Mouse (Mus musculus): ENCODE results near the gene Apba3.

The Apba3 gene

DNA sequence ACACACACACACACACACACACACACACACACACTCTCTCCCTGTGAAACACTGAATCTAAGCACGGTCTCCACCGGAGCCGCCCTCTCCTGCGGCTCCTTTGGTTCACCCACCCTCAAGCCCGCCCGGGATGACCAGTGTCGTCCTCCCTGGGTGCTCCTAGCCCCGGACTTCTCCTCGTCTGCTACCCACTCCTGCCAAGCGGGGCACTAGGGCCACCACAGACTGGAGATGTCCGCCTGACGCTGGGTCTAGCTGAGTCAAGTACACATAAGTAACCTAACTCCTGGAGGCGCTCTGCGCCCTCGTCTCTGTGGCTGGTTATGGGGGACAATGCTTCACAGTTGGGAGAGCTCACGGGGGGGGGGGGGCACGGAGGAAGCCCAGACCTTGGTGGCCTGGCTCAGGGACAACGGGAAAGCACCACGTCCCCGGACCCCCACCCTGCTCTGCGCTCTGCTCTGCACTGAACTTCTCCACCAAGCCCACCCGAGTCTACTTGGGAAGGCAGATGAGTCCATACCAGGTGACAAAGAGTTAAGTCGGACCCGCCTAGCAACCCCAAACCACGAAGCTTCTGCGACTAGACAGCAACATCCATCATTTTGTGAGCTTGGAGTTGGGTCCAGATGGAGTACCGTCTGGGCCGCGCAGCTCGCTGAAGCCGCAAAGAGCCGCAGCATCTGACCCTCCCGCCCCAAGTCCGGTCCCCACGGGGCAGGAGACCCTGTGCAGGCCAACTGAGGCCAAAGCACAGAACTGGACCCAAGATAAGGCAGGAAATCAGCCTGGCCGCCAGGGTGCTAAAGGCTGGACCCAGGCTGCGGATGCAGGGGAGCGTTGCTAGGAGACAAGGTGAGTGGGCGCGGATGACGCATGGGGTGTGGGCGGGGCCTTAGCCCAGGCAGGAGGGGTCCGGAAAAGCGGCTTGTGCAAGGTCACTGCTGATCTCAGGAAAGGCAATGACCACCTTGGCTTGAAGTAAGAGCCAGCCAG, 14.0 kb upstream of the Apba3 start, which contains the start of gene Matk:
TSS of gene Matk (plus strand) at position 512 of the 996 bp plus-strand sequence.
- DNase-seq: no peak

DNA sequence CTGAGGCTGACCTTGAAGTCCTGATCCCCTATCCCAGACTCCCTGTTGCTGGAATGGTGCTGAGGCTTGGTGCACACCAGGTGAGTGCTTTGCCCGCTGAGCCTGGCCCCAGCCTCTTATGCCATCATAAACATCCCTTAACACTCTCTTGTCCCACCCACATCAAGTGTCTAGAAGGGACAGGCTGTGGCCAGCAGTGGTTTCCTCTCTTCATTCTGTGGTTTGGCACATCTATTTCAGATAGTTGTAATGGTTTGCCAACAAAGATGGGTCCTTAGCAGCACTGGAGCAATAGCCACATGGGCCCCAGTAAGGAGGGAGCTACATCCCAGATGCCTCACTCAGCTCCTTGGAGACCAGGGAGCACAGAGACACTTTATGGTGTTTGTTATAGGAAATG, 11.9 kb upstream of the Apba3 start:
- no peak for DNase-seq

DNA sequence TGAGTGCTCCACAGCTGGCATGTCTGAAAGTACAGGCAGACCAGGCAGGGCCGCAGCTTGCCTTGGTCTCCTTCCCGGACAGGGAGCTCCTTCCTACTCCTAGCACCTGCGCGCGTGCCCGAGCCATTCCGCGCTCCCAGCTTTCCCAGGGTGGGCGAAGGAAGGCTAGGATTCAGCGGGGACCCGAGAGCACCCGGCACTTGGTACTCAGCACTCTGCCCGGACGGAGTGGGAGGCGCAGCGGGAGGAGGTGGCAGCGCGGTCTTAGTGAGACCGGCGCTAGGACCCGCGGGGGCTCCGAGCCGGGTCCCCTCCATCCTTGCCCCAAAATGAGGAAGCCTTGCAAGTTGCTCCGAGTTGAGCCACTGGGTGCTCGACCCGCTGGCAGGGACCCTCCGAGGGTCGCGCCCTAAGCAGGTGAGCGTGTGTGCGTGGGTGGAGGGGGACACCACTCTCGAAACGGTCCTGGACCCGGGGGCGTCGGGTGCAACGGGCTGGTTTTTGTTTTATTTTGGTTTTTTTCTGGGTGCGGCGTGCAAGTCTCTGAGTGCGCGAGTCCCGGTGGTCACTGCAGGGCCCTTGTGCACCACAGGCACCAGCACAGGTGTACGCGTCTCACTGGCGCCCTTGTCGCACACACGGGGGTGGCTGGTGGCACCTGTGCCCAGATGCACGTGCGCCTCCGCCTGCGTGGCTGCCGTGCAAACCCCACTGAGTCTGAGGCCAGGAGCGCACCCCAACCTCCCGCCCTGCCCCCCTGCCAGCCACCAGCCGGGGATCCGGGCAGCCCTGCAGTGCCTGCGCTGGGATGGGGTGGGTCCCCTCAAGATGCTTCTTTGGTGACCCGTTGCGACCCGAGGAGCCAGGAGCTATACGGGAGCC, 9.4 kb upstream of the Apba3 start:
- DNase-seq: no peak

DNA sequence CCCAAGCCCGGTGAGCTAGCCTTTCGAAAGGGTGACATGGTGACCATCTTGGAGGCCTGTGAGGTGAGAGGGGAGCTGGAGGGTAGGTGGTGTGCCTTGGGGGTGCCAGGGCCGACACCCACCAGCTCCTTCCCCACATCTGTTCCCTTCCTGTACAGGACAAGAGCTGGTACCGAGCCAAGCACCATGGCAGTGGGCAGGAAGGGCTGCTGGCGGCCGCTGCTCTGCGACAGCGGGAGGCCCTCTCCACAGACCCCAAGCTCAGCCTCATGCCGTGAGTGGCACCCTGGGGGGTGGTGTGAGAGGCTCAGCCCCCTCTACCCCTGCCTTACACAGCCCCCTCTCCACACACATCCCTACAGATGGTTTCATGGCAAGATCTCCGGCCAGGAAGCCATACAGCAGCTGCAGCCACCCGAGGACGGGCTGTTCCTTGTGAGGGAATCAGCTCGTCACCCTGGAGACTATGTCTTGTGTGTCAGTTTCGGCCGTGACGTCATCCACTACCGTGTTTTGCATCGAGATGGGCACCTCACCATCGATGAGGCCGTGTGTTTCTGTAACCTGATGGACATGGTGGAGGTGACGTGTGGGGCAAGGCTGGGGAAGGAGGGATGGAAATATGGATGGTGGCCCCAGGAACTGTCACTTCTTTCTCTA, 7.4 kb upstream of the Apba3 start:
- DNase-seq: peak; percentile 59

DNA sequence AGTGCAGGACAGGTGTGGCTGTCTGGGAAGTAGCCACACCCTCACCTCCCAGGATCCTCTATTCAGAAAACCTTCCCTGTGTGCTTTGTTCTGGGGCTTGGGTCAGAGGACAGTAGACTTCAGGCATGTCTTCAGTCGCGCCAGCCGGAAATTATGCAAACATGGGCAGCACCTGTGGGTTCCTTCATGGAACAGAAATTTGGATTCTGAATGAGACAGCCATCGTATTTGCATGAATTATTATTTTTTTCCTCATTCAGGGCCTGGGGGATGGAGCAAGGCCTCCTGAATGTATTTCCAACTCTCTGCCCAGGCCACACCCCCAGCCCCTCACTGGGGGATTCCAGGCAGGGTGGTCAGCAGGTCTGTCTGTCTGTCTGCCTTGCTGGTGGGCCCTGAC, 5.7 kb upstream of the Apba3 start:
- DNase-seq: no peak

DNA sequence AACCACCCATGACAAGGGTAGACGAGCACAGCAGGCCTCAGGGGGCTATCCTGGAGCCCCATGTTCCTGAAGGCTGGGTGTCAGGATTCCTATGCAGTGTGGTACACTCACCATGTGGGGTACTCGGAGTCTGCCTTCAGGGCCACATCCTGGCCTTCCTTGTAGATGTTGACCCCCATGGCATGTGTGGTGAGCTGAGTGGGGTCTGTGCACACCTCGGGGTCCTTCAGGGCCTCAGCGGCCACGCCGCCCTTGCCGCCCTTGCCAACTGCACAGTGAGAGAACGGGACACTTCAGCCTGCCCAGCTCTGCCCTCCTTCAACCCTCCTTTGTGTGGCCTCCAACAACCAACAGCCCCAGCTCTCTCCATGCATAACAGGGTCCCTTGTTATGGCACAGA, 1.2 kb upstream of the Apba3 start:
- peak; percentile 74 for DNase-seq

DNA sequence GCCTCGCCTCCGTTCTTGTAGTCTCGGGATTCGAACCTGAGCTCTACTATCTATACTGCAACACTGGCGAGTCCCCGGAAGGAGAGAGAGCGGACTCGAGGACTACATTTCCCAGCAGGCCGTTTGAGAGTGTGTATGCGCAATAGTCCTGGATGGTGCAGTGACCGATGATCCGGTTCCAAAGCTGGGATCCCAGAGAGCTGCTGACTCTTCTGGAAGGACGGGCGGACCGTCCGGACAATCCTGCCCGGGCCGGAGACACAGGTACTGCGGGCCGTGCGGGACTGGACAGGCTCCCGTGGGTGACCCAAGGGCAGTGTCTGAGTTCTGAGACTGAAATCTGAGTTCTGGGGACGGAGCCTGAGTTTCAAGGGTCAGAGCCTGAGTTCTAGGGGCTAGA, 1.3 kb downstream of the Apba3 start:
- DNase-seq: peak; percentile 89

DNA sequence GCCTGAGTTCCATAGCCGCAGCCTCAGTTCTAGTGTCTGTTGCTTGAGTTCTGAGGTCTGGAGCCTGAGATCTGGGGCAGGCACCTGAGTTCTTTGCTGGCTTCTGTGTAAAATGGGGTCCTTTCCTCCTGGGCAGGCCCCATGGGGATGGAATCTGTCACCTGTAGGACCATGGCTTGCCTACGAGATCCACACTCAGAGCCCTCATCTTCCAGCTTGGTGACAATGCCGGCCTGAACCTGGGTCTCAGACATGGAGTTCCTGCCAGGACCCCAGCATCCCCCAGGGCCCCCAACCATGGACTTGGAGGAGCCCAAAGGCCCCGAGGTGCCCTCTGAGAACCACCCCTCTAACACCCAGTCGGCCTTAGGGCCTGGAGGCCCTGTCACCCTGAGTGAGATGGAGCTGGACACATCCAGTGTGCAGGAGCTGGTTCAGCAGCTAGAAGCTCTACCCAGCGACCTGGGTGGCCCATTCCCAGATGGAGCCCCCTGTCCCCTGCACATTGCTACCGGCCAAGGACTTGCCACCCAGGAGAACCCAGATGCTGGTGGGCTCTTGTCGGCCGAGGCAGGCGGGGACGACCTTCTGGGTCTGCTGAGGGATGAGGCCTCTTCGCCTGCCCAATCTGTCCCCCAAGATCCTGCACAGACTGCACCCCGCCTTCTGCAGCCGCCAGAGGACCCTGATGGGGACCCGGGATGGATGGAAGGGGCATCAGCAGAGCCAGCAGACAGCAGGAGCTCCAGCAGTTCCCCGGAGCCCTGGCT, 2.1 kb downstream of the Apba3 start:
- DNase-seq: peak; percentile 72

DNA sequence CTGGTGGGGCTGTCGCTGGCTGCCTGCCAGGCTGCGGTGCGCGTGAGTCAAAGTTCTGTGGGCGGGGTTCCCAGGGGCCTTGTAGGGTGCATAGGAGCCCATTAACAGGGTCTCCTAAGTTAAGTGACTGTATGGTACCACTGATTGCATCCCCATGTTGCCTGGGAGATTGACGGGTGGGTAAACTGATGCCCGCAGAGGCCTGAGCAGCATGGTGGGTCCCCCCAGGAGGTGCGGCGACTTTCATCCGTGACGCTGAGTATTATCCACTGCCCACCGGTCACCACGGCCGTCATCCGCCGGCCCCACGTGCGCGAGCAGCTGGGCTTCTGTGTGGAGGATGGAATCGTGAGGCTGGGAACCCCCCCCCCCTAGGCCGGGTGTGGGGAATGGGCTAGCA, 5.6 kb downstream of the Apba3 start:
- DNase-seq: no peak

DNA sequence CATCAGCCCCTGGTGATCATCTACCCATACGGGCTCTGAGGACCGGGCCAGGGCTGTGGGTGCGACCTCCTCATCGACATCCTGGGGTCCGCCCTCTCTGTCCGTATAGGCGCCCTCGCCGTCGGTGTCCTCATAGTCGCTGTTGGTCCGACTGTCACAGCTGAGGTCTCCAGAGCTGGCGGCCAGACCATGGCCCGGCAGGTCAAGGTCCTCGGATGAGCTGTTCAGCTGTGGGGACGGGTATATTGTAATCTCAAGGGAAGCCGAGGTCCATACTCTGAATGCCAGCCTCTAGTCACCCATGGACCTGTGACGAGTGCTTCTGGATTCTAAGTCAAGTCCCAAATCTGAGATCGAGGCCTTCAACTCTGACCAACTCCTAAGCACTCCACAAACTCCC, 7.1 kb downstream of the Apba3 start:
- DNase-seq: no peak

DNA sequence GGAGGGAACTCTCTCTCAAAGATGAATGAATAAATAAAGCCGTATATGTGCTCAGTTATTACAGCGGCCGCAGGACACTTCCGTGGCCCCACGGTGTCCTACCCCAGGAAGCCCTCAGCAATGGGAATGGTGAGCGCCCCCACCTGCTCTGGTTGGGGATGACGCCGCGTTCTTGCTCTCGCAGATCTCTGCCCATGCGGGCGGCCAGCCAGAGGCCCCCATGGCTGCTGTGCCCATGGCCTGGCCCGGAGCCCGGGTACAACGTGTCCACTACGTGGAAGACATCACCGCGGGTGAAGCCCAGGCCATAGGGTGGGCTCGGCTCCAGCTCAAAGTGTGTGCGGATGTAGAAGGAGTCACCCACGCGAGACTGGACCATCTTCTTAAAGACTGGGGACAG, 10.9 kb downstream of the Apba3 start:
- DNase-seq: no peak

DNA sequence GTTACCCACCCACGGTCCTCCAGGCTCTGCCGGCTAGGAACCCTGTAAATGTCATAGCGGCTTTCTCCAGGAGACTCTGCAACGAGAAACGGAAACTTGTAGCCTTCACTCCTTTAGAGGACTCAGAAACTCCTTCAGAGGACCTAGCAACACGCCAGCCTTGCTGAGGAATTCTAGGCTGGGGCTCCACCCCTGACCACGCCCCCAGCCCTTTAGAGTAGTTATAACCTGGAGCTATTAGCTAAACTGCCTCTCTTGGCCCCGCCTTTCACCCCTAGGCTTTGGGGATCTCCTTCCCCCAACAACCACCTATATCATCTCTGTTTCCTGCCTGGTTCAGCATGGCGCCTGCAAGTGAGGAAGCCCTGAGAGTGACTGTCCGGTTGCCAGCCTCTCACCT, 12.7 kb downstream of the Apba3 start:
- DNase-seq: no peak

DNA sequence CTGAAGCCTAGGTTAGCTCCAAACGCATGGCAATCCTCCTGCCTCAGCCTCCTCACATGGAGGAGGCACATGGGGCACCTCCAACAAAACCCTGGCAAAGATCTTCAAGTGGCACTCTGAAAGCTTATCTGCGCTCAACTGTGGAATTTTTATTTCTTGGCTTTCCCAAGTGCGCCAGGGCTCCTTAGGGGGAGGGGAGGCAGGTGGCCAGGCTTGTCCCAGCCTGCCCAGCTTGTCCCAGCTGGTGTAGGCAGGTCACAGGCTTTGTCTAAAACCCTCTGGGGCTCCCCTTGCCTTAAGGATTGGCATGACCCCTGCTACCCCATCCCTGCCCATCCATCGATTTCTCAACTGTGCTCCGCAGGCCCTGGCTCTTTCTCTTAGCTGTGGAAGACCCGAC, 17.4 kb downstream of the Apba3 start:
- DNase-seq: no peak

DNA sequence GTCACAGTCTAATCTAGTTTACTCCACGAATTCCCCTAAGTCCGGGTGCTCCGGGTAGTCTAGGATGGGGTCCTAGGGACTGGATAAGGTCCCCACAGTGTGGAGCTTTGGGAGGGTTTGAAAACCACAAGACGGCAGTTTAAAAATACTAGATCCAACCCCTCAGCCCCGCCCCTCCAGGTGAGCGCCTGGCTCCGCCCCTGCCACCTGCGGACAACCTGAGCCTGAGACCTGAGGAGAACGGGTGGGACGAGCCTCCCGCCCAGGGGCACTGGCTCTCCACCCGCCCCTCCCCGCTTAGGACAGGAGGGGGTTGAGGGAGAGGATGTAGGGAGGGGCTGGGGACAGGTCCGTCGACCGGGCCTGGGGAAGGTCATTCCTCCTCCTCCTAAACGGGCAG, 18.0 kb downstream of the Apba3 start:
- DNase-seq: peak; percentile 66

DNA sequence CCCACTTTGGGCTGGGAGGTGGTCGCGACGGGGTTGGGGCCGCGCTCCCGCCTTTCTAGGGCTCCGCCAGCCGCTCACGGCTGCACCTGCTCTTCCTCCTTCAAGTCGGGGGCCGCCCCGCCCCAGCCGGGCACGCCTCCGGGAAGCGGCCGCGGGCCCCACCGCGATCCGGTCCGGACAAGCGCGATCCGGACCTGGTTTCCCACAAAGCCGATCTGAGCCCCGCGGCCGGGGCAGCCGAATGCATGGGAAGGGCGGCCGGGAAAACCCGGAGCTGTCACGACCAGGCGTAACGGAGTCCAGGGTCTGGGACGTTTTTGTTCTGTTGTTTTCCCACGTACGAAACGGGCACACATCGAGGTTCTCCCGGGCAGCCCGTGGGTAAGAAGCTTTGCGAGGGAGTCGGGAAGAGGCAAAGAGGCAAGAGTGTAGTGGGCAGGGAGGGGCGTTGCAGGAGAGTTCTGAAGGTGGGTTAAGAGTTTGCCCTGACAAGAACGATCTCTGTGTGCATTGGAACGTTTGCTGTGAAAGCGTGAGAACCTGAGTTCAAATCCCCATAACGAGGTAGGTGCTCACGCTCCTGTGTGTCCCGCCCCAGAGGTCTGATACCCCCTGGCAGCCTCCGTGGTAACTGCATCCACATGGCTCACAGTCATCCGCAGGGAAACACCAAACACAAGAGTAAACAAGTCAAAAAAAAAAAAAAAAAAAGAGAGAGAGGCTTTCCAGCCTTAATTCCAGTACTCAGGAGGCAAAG, 19.1 kb downstream of the Apba3 start:
- peak; percentile 80 for DNase-seq

DNA sequence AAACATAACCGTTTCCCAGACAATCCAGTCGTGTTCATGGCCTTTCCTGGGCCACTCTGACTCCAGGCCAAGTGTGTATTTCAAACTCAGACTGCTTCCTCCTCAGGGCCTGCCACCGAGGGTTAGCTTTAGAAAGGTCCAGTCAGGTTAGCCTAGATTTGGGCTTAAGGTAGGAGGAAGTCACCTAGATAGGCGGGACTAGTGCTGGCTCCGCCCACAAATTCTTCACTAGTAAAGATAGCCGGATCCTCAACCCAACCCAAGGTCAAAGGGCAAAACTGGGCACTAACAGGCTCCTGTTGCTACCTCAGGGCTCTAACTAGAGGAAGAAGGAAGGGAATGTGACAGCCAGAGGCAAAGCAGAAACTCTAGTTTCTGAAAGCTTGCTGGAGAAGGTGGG, 19.8 kb downstream of the Apba3 start:
- peak; percentile 58 for DNase-seq

DNA sequence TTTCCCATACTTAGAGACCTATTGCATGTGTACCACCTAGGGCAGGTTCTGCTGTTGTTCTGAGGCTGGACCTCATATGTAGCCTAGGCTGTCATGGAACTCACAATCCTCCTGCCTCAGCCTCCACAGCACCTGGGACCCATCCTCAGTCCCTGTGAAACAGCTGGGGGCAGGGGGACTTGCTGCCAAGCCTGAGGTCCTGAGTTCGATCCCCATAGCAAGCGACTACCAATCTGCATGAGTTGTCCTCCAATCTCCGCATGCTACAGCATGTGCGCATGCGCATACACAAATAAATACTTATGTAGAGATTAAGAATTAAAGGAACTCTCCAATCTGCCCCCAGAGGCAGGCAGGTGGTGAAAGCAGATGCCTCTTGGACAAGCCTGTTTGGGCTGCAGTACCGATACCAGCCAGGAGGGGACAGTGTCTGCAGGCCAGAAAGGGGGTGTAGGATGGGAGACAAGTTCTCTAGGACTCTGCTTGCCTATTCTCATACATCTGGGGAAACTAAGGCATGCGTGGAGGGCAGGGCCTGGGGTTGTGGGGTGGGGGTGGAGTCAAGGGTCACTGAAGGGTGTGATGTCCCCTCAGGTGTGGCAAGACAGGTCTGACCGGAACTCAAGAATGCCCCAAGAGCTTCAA, 20.9 kb downstream of the Apba3 start:
- peak; percentile 75 for DNase-seq

DNA sequence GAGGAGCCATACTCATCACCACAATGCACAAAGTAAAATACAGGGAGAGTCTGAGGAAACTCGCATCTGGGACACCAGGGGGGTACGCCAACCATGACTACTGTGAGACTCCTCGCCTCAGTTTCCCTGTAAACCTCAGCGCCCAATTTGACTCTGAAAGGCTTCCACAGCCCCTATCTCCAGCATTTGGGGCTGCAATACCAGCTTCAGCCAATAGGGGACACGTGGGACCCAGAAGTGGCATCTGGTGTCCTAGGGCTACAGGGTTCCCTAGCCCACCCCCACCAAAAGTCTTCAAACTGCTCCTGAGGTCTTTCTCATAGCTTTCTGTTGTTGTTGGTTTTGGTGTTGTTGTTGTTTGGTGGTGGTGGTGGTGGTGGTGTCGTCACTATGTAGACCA, 21.8 kb downstream of the Apba3 start:
- DNase-seq: peak; percentile 64

DNA sequence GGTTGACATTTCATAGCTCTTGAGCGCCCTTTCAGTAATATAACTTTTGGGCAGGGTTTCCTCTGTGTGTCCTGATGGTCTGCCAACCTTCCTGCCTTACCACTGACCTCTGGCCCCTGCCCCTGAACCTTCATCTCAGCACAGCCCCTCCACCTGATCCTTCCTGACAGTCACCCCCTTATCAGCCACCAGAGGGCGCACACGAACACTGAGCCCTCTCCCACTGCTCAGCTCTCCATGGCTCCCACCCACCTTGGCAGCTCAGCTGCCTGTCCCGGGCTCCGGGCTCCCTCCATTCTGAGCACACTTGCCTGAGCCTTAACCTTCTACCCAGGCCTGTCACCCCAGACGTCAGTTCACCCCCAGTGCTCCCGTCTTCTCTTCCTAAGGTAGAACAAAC, 22.5 kb downstream of the Apba3 start:
- peak; percentile 77 for DNase-seq

DNA sequence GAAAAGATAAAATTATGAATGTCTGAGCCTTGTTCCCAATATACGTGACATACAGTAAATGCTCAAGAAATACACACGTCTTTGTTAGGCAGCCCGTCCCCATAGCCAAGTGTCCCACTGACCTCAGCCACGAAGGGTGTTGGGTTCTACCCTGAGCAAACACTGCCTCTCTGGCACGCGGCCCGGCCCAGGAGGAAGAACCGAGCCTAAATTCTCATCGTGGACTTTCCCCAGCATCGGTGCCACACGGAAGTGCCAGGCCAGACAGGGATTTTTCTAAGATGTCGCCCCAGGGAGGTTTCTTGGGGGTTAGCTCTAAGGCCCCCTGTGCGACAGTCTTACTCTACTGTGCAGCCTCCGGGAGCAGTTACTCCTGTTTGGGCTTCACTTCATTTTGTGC, 23.1 kb downstream of the Apba3 start:
- DNase-seq: peak; percentile 52

All from cerebellum, adult 9-11 months (tissue).